Mouse (Mus musculus) leukemia stem cell, adult 10-12 weeks (primary cell): ENCODE measurements around the gene Tbl2. TPM values are rescaled to one million over a fixed set of nuclear protein-coding genes. Genes with fewer than 3 reads are reported as not detected.

Experiments used
- polyA plus RNA-seq: library from polyadenylated mRNA; stranded (reverse); fragments of >175 nt; gene quantifications from 2 replicates; pipeline ENCODE4 v1.2.3, GENCODE M21; 2012; ENCODE audit warnings: low replicate concordance

The Tbl2 gene
- 12.2 and 19.5 TPM in 2 replicates for polyA plus RNA-seq

DNA sequence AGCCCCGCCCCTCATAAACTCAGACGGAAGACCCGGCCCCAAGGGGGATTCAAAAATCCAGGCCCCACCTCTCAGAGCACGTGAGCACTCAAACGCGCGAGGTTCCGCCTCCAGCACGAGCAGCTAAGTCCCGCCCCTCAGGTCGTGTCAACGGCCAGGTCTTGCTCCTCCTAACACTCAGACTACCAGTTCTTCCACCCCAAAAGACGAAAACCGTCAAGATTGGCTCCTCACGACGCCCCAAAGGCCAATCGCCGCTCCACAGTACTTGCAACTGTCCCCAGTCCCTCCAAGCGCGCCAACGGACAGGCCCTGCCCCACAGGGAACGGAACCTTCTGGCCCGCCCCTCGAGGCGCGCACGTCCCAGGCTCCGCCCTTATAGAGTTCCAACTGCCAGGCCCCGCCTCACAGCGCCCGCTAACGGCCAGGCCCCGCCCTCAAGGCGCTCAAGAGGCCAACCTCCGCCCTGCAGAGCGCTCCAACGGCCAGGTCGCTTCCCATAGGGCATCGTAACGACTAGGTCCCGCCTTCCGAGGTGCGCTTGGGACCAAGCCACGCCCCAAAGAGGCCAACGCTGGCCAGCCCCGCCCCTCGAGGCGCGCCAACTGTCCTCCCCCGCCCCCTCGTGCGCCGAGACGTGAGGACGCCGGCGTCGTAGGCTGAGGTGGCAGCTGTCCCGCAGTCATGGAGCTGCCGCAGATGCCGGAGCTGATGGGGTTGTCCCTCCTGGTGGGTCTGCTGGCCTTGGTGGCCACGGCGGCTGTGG lies at the start of gene Tbl2:
Tbl2 (plus strand) TSS at position 605 of the 767 bp plus-strand sequence.

GRCm38 (mm10) chr5:135168063-135169062 lies 18.9 kb downstream of the Tbl2 start, which contains the start of gene Bcl7b:
Gene Bcl7b, plus strand, starts transcription at chr5:135168283.

DNA sequence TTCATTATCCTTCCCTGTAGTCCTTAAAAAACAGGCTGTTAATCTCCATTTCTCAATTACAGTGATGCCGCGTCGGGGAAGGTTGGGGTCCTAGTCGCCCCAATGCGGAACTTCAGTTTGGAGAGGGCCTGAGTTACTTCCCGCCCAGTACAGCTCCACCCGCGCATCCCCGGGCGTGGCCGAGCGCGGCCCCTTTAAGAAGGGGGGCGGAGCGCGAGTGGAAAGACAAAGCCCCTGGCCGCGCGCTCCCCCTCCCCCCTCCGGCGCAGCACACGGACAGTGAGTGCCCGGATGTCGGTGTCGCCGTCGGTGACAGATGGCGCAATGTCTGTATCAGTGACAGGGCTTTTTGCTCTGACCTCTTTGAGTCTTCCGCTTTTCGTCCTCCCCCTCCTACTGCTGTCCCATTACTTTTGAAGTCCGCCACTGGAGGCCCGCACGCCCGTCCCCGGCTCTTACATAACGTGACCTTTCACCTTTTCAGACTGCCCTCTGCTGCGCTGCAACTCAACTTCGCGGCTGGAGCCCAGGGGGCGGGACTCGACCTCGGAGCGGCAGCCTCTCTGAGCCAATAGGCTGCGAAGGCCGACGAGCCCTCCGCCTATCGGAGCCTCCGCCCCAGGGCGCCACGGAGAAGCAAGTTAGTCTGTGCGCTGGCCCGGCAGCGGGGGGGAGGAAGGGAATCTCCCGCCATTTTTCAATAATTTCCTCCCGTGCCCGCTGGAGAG lies 37.3 kb downstream of the Tbl2 start, which contains the start of gene Baz1b:
Baz1b (plus strand) TSS at position 644 of the 728 bp plus-strand sequence.

Other genes starting within 250 kb of the Tbl2 start
- gene Tmem270, start 242.9 kb upstream of the Tbl2 start, polyA plus RNA-seq = not detected in 2 replicates
- 17.2 and 28.8 TPM in 2 replicates for gene Cldn13, start 234.1 kb upstream of the Tbl2 start, polyA plus RNA-seq
- gene Mettl27, start 217.3 kb upstream of the Tbl2 start, polyA plus RNA-seq = 25.3 and 26.8 TPM in 2 replicates
- gene Cldn4, start 202.7 kb upstream of the Tbl2 start, polyA plus RNA-seq = 0.16 TPM in 1 of 2 replicates, not detected in the other
- gene Cldn3, start 163.4 kb upstream of the Tbl2 start, polyA plus RNA-seq = 0.14 and 0.61 TPM in 2 replicates
- 30.3 and 35.7 TPM in 2 replicates for gene Abhd11, start 140.5 kb upstream of the Tbl2 start, polyA plus RNA-seq
- gene Stx1a, start 126.2 kb upstream of the Tbl2 start, polyA plus RNA-seq = 3.5 and 3.6 TPM in 2 replicates
- gene Dnajc30, start 85.5 kb upstream of the Tbl2 start, polyA plus RNA-seq = 73.8 and 75.3 TPM in 2 replicates
- gene Bud23, start 84.7 kb upstream of the Tbl2 start, polyA plus RNA-seq = 93.6 and 122 TPM in 2 replicates
- gene Vps37d, start 71.4 kb upstream of the Tbl2 start, polyA plus RNA-seq = 0.50 and 1.6 TPM in 2 replicates
- gene Mlxipl, start 59.8 kb upstream of the Tbl2 start, polyA plus RNA-seq = 0.07 and 0.64 TPM in 2 replicates
- gene Bcl7b, start 18.6 kb downstream of the Tbl2 start, polyA plus RNA-seq = 39.1 and 41.5 TPM in 2 replicates
- gene Baz1b, start 37.6 kb downstream of the Tbl2 start, polyA plus RNA-seq = 64.8 and 68.5 TPM in 2 replicates
- gene Fzd9, start 101.6 kb downstream of the Tbl2 start, polyA plus RNA-seq = 0.80 and 0.90 TPM in 2 replicates
- gene Fkbp6, start 200.4 kb downstream of the Tbl2 start, polyA plus RNA-seq = not detected in 2 replicates
- gene Trim50, start 203.6 kb downstream of the Tbl2 start, polyA plus RNA-seq = not detected in 2 replicates
- 12.6 and 25.2 TPM in 2 replicates for gene Nsun5, start 220.3 kb downstream of the Tbl2 start, polyA plus RNA-seq
- 136 and 253 TPM in 2 replicates for gene Pom121, start 244.9 kb downstream of the Tbl2 start, polyA plus RNA-seq